Mouse (Mus musculus) limb, embryonic 11.5 days (tissue): ENCODE data around the gene Fbln5. TPM values are rescaled to one million over a fixed set of nuclear protein-coding genes. Genes with fewer than 3 reads are reported as not detected.

Source experiments
- ATAC-seq: fragments of 200-750 bp; cut with Nextera tagmentation; 2 replicates; pipeline ENCODE4 v1.8.0; 2017; ENCODE audit warnings: low read depth; ENCODE audit not compliant: insufficient number of reproducible peaks, low FRiP score, low TSS enrichment
- DNase-seq: peaks from one replicate; pipeline ENCODE4 v3.0.0-alpha.2; 2015; ENCODE audit warnings: low spot score
- H3K27ac ChIP-seq: fragments of 300-500 bp; sonication (generic); replicated peaks from 2 replicates; pipeline ENCODE4 v1.5.1; 2014; ENCODE audit warnings: low read depth, mild to moderate bottlenecking, low read length
- H3K27me3 ChIP-seq: fragments of 300-500 bp; sonication (generic); 2 replicates; pipeline ENCODE4 v1.6.1; 2014; ENCODE audit warnings: mild to moderate bottlenecking, low read length, mixed read lengths; ENCODE audit not compliant: control insufficient read depth, insufficient read depth
- H3K36me3 ChIP-seq: fragments of 300-500 bp; sonication (generic); 2 replicates; pipeline ENCODE4 v1.6.1; 2014; ENCODE audit warnings: mild to moderate bottlenecking, low read length, moderate library complexity, mixed read lengths; ENCODE audit not compliant: control insufficient read depth, insufficient read depth
- H3K4me1 ChIP-seq: fragments of 300-500 bp; sonication (generic); 2 replicates; pipeline ENCODE4 v1.6.1; 2014; ENCODE audit warnings: low read length, mixed read lengths; ENCODE audit not compliant: control insufficient read depth, insufficient read depth
- H3K4me2 ChIP-seq: fragments of 300-500 bp; sonication (generic); 2 replicates; pipeline ENCODE4 v1.6.1; 2014; ENCODE audit warnings: low read depth, mild to moderate bottlenecking, moderate library complexity; ENCODE audit not compliant: severe bottlenecking
- H3K4me3 ChIP-seq: fragments of 300-500 bp; sonication (generic); 2 replicates; pipeline ENCODE4 v1.5.1; 2014; ENCODE audit warnings: low read depth, low read length
- H3K9ac ChIP-seq: fragments of 300-500 bp; sonication (generic); 2 replicates; pipeline ENCODE4 v1.6.1; 2014; ENCODE audit warnings: mild to moderate bottlenecking, low read length
- H3K9me3 ChIP-seq: fragments of 300-500 bp; sonication (generic); 2 replicates; pipeline ENCODE4 v1.6.1; 2016; ENCODE audit warnings: low read length; ENCODE audit not compliant: control insufficient read depth
- WGBS: fragments of 180-500 bp; shearing (Covaris S2); extraction: QIAGEN DNeasy Blood & Tissue Kit; methylation state at CpG from one replicate; pipeline ENCODE4 v1.1.7; 2014; 5-methylcytosine and 5-hydroxymethylcytosine counted together
- polyA plus RNA-seq: library from polyadenylated mRNA; unstranded; fragments of >200 nt; fragmentation: Nextera tagmentation; extraction: Ambion mirVana; gene quantifications from 2 replicates; pipeline ENCODE4 v1.2.1, GENCODE M21; 2014

The Fbln5 gene
- polyA plus RNA-seq, 1 experiment from 2014 or later: 15.9 TPM

- WGBS: 13% methylated on average over 11 of the region's 11 CpGs
- H3K27ac ChIP-seq: peak overlapping the region; percentile 76; the same call in 1 of the 2 replicates
Measured at GRCm38 (mm10) chr12:101818246-101818607, 628 bp downstream of the Fbln5 start.

GRCm38 (mm10) chr12:101816810-101817209, 2.0 kb downstream of the Fbln5 start:
- Histone ChIP-seq H3K4me2 (no peak overlapping the region), H3K27ac (no peak overlapping the region), H3K9me3 (no peaks in the 10 kb centered on the region), H3K27me3 (no peaks in the 10 kb centered on the region), H3K4me1 (0 out of 2 replicates have a peak, but pooled peaks cover 2% of the 10 kb centered on the region), H3K9ac (no peak overlapping the region), H3K4me3 (no peak overlapping the region), H3K36me3 (no peaks in the 10 kb centered on the region)
- DNase-seq (no peak), ATAC-seq (no peak)
- 52% methylated on average over 5 of the region's 5 CpGs for WGBS

More at GRCm38 (mm10) chr12:101818246-101818607, 628 bp downstream of the Fbln5 start:
- ATAC-seq (no peak), DNase-seq (no peak)
- H3K9me3 ChIP-seq: no peaks in the 10 kb centered on the region
- H3K27me3 ChIP-seq: no peaks in the 10 kb centered on the region
- H3K9ac ChIP-seq: peak overlapping the region; percentile 60; the same call in 1 of the 2 replicates
- H3K4me3 ChIP-seq: peak overlapping the region; percentile 44
- H3K4me2 ChIP-seq: peak overlapping the region; percentile 87
- H3K4me1 ChIP-seq: 0 out of 2 replicates have a peak, but pooled peaks cover 2% of the 10 kb centered on the region
- H3K36me3 ChIP-seq: no peaks in the 10 kb centered on the region

- Histone ChIP-seq H3K4me3 (no peak overlapping the region), H3K9me3 (no peaks in the 10 kb centered on the region), H3K36me3 (no peaks in the 10 kb centered on the region), H3K9ac (no peak overlapping the region), H3K27ac (no peak overlapping the region), H3K27me3 (no peaks in the 10 kb centered on the region), H3K4me2 (no peak overlapping the region), H3K4me1 (0 out of 2 replicates have a peak, but pooled peaks cover 2% of the 10 kb centered on the region)
- DNase-seq: no peak
- 68% methylated on average over 6 of the region's 6 CpGs for WGBS
- ATAC-seq: no peak
Measured at GRCm38 (mm10) chr12:101815796-101816195, 3.1 kb downstream of the Fbln5 start.

- Histone ChIP-seq H3K36me3 (no peaks in the 10 kb centered on the region), H3K9ac (no peak overlapping the region), H3K4me1 (0 out of 2 replicates have a peak, but pooled peaks cover 2% of the 10 kb centered on the region), H3K4me2 (no peak overlapping the region), H3K27me3 (no peaks in the 10 kb centered on the region), H3K9me3 (no peaks in the 10 kb centered on the region), H3K4me3 (no peak overlapping the region), H3K27ac (no peak overlapping the region)
- no peak for DNase-seq
- no peak for ATAC-seq
- 89% methylated on average over 2 of the region's 2 CpGs for WGBS
Measured at GRCm38 (mm10) chr12:101814423-101814822, 4.4 kb downstream of the Fbln5 start.

- H3K27me3 ChIP-seq: no peaks in the 10 kb centered on the region
- ATAC-seq: no peak
- no peaks in the 10 kb centered on the region for H3K9me3 ChIP-seq
- WGBS: 68% methylated on average over 6 of the region's 6 CpGs
- H3K4me3 ChIP-seq: no peak overlapping the region
- H3K27ac ChIP-seq: no peak overlapping the region
- H3K4me2 ChIP-seq: no peak overlapping the region
- 0 out of 2 replicates have a peak, but pooled peaks cover 2% of the 10 kb centered on the region for H3K4me1 ChIP-seq
- H3K9ac ChIP-seq: no peak overlapping the region
- H3K36me3 ChIP-seq: no peaks in the 10 kb centered on the region
- no peak for DNase-seq
Measured at GRCm38 (mm10) chr12:101811181-101811580, 7.7 kb downstream of the Fbln5 start.

- DNase-seq (no peak), ATAC-seq (no peak)
- H3K27me3 ChIP-seq: no peaks in the 10 kb centered on the region
- H3K4me3 ChIP-seq: no peak overlapping the region
- H3K36me3 ChIP-seq: no peaks in the 10 kb centered on the region
- no peak overlapping the region for H3K27ac ChIP-seq
- no peaks in the 10 kb centered on the region for H3K9me3 ChIP-seq
- no peak overlapping the region for H3K4me2 ChIP-seq
- H3K9ac ChIP-seq: no peak overlapping the region
- WGBS: 70% methylated on average over 2 of the region's 2 CpGs
- 0 out of 2 replicates have a peak, but pooled peaks cover 2% of the 10 kb centered on the region for H3K4me1 ChIP-seq
Measured at GRCm38 (mm10) chr12:101810515-101810914, 8.3 kb downstream of the Fbln5 start.

- Histone ChIP-seq H3K36me3 (no peaks in the 10 kb centered on the region), H3K27ac (no peak overlapping the region), H3K27me3 (no peaks in the 10 kb centered on the region), H3K4me1 (no peaks in the 10 kb centered on the region), H3K4me2 (no peak overlapping the region; the same call in 1 of the 2 replicates), H3K9me3 (no peaks in the 10 kb centered on the region), H3K4me3 (no peak overlapping the region), H3K9ac (no peak overlapping the region)
- DNase-seq (no peak), ATAC-seq (no peak)
- 85% methylated on average over 2 of the region's 2 CpGs for WGBS
Measured at GRCm38 (mm10) chr12:101807400-101807799, 11.5 kb downstream of the Fbln5 start.

- DNase-seq: no peak
- 82% methylated on average over 3 of the region's 3 CpGs for WGBS
- Histone ChIP-seq H3K9me3 (no peaks in the 10 kb centered on the region), H3K9ac (no peak overlapping the region), H3K36me3 (no peaks in the 10 kb centered on the region), H3K4me2 (no peak overlapping the region), H3K27ac (no peak overlapping the region), H3K4me1 (0 out of 2 replicates have a peak, but pooled peaks cover 2% of the 10 kb centered on the region), H3K4me3 (no peak overlapping the region), H3K27me3 (no peaks in the 10 kb centered on the region)
- ATAC-seq: no peak
Measured at GRCm38 (mm10) chr12:101802445-101802844, 16.4 kb downstream of the Fbln5 start.

GRCm38 (mm10) chr12:101801744-101802143, 17.1 kb downstream of the Fbln5 start:
- DNase-seq: no peak
- Histone ChIP-seq H3K4me2 (no peak overlapping the region), H3K27me3 (no peaks in the 10 kb centered on the region), H3K4me3 (no peak overlapping the region), H3K4me1 (0 out of 2 replicates have a peak, but pooled peaks cover 2% of the 10 kb centered on the region), H3K27ac (no peak overlapping the region), H3K9me3 (no peaks in the 10 kb centered on the region), H3K9ac (no peak overlapping the region), H3K36me3 (no peaks in the 10 kb centered on the region)
- WGBS: 67% methylated on average over 5 of the region's 5 CpGs
- ATAC-seq: no peak
